Mouse (Mus musculus) kidney, adult 11 months (tissue): ENCODE measurements around the gene Mydgf.

Experiments used
- DNase-seq: peaks from one replicate; pipeline ENCODE4 v3.0.0; 2022

Gene Mydgf

GRCm38 (mm10) chr17:56185281-56186141 lies 1.8 kb upstream of the Mydgf start:
- peak; percentile 75 for DNase-seq

GRCm38 (mm10) chr17:56182975-56183657 lies 604 bp downstream of the Mydgf start:
- no peak for DNase-seq

GRCm38 (mm10) chr17:56175416-56175815 lies 8.3 kb downstream of the Mydgf start:
- no peak for DNase-seq

- no peak for DNase-seq
Observed at GRCm38 (mm10) chr17:56173401-56174046, 10.2 kb downstream of the Mydgf start.

- DNase-seq, result no peak
Observed at GRCm38 (mm10) chr17:56171881-56172280, 11.8 kb downstream of the Mydgf start.

GRCm38 (mm10) chr17:56171456-56171855 lies 12.3 kb downstream of the Mydgf start:
- DNase-seq, result no peak

- DNase-seq, result no peak
Observed at GRCm38 (mm10) chr17:56170636-56171035, 13.1 kb downstream of the Mydgf start.

- DNase-seq, result peak; percentile 25
Observed at GRCm38 (mm10) chr17:56169830-56170229, 13.9 kb downstream of the Mydgf start.

- no peak for DNase-seq
Observed at GRCm38 (mm10) chr17:56165671-56166070, 18.0 kb downstream of the Mydgf start.

GRCm38 (mm10) chr17:56164510-56164909 lies 19.2 kb downstream of the Mydgf start:
- DNase-seq, result no peak

- DNase-seq, result no peak
Observed at GRCm38 (mm10) chr17:56163523-56164102, 20.1 kb downstream of the Mydgf start.

- peak; percentile 95 for DNase-seq
Observed at GRCm38 (mm10) chr17:56162231-56162774, 21.4 kb downstream of the Mydgf start, which contains the start of gene Tnfaip8l1. TSS of gene Tnfaip8l1 (plus strand) at chr17:56162477.

GRCm38 (mm10) chr17:56159729-56160128 lies 24.0 kb downstream of the Mydgf start:
- DNase-seq, result peak; percentile 57

- no peak for DNase-seq
Observed at GRCm38 (mm10) chr17:56153643-56154042, 30.1 kb downstream of the Mydgf start.

GRCm38 (mm10) chr17:56149897-56150296 lies 33.8 kb downstream of the Mydgf start:
- no peak for DNase-seq

GRCm38 (mm10) chr17:56148790-56149618 lies 34.7 kb downstream of the Mydgf start:
- no peak for DNase-seq

GRCm38 (mm10) chr17:56148280-56148679 lies 35.4 kb downstream of the Mydgf start:
- no peak for DNase-seq

GRCm38 (mm10) chr17:56147420-56147819 lies 36.3 kb downstream of the Mydgf start:
- DNase-seq, result no peak

- DNase-seq, result no peak
Observed at GRCm38 (mm10) chr17:56146131-56146530, 37.6 kb downstream of the Mydgf start.

GRCm38 (mm10) chr17:56144546-56144945 lies 39.2 kb downstream of the Mydgf start:
- DNase-seq, result no peak

GRCm38 (mm10) chr17:56141702-56142605 lies 41.8 kb downstream of the Mydgf start:
- no peak for DNase-seq
